Mouse (Mus musculus) bone marrow, adult 2 months (tissue): ENCODE results near the gene Coro1c.

Experiments used
- CTCF ChIP-seq: fragments of 200-500 bp; IDR thresholded peaks from 2 replicates; pipeline ENCODE4 v1.5.1; 2011; ENCODE audit warnings: low read length, control low read depth; ENCODE audit not compliant: control insufficient read depth, insufficient read depth
- POLR2A ChIP-seq: fragments of 200-500 bp; IDR thresholded peaks from 2 replicates; pipeline ENCODE4 v1.6.1; 2011; ENCODE audit warnings: low read depth, mild to moderate bottlenecking, control low read depth, low read length, borderline replicate concordance; ENCODE audit not compliant: control insufficient read depth

- TF ChIP-seq POLR2A (no peak), CTCF (no peak)
Observed at GRCm38 (mm10) chr5:113918654-113919053, 10.1 kb upstream of the Coro1c start.
